Mouse (Mus musculus): ENCODE data around the gene Cdipt.

GRCm38 (mm10) chr7:127016481-127016485, 40.6 kb downstream of the Cdipt start, which contains the start of gene Pagr1b:
- TF ChIP-seq POLR2A (IDR thresholded peaks at IDR 0.05; ENCODE audit: low read depth, low read length) (no peak), CTCF (IDR thresholded peaks at IDR 0.05; ENCODE audit: extremely low read depth, insufficient read depth, insufficient read length, insufficient replicate concordance) (no peak)
